Mouse (Mus musculus): ENCODE results near the gene Ikzf5. TPM values are rescaled to one million over a fixed set of nuclear protein-coding genes. Genes with fewer than 3 reads are reported as not detected.
"Not testable (repeated sequence)": the region's sequence is repeated elsewhere in the genome, so short reads cannot be mapped to it uniquely, and the experiment has no call there.

Ikzf5 gene
- 20.7 and 22.6 TPM in 2 replicates for polyA plus RNA-seq (2016; fragmentation: Nextera tagmentation; extraction: Ambion mirVana)

GRCm38 (mm10) chr7:131410416-131411058, at the start of gene Ikzf5, which contains the start of gene Acadsb:
Gene Ikzf5 (minus strand): TSS chr7:131410521.
Gene Acadsb (plus strand): TSS chr7:131410601.
- peak; percentile 99 for ATAC-seq (ENCODE audit: low FRiP score)
- Histone ChIP-seq H3K9ac (peak within 1 kb of the TSS; percentile 93), H3K27ac (peak within 1 kb of the TSS; percentile 74), H3K27me3 (no peaks in the 10 kb centered on the region), H3K4me3 (replicated peaks) (peak within 1 kb of the TSS; percentile 79), H3K4me1 (peaks cover 20% of the 10 kb centered on the region), H3K4me2 (peak within 1 kb of the TSS; percentile 65), H3K9me3 (no peaks in the 10 kb centered on the region), H3K36me3 (replicated peaks) (no peaks in the 10 kb centered on the region; the same call in 1 of the 2 replicates)
- WGBS, result under 1% methylated on average over 42 of the region's 42 CpGs

- H3K9me3 ChIP-seq, result peaks cover under 1% of the 10 kb centered on the region; the same call in 1 of the 2 replicates
- no peak overlapping the region for H3K4me2 ChIP-seq
- H3K27me3 ChIP-seq, result peaks cover 48% of the 10 kb centered on the region
- no peak overlapping the region for H3K27ac ChIP-seq
- H3K4me1 ChIP-seq, result no peaks in the 10 kb centered on the region
- 88% methylated on average over 5 of the region's 5 CpGs for WGBS
- no peaks in the 10 kb centered on the region for H3K36me3 ChIP-seq (replicated peaks)
- ATAC-seq (ENCODE audit: low FRiP score), result no peak
- H3K9ac ChIP-seq, result no peak overlapping the region
- H3K4me3 ChIP-seq (replicated peaks), result no peak overlapping the region
Observed at GRCm38 (mm10) chr7:131456714-131457113, 46.4 kb upstream of the Ikzf5 start.

DNA sequence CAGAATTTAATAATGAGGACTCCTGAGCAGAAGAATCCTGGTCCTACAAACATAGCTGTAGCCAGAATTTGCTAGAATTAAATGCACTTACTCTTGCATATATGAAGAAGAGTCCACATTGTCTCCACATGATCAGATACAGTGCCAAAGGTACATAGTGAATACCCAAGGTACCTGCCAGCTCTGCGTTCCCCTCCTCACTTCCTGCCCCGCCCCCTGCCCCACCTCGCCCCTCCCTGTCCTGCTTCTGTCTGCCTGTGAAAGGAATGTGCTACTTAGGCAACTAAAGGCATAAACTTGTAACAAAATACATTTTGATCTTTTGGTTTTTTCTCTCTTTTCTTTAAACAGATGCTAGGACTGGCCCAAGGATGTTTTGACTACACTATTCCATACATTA, 26.7 kb upstream of the Ikzf5 start:
- ATAC-seq (ENCODE audit: low FRiP score), result no peak
- no peak overlapping the region for H3K9ac ChIP-seq
- 65% methylated on average over 3 of the region's 3 CpGs for WGBS
- no peak overlapping the region for H3K27ac ChIP-seq
- no peaks in the 10 kb centered on the region for H3K9me3 ChIP-seq
- H3K4me1 ChIP-seq, result no peaks in the 10 kb centered on the region
- no peaks in the 10 kb centered on the region for H3K27me3 ChIP-seq
- no peak overlapping the region for H3K4me3 ChIP-seq (replicated peaks)
- H3K4me2 ChIP-seq, result no peak overlapping the region
- peaks cover 4% of the 10 kb centered on the region; the same call in 1 of the 2 replicates for H3K36me3 ChIP-seq (replicated peaks)

- H3K9ac ChIP-seq, result no peak overlapping the region
- ATAC-seq (ENCODE audit: low FRiP score), result no peak
- H3K4me1 ChIP-seq, result no peaks in the 10 kb centered on the region
- WGBS, result 73% methylated on average over 1 of the region's 1 CpGs
- H3K27me3 ChIP-seq, result no peaks in the 10 kb centered on the region
- H3K27ac ChIP-seq, result no peak overlapping the region
- H3K9me3 ChIP-seq, result no peaks in the 10 kb centered on the region
- no peak overlapping the region for H3K4me2 ChIP-seq
- H3K36me3 ChIP-seq (replicated peaks), result peaks cover 11% of the 10 kb centered on the region; the same call in 1 of the 2 replicates
- H3K4me3 ChIP-seq (replicated peaks), result no peak overlapping the region
Observed at GRCm38 (mm10) chr7:131434276-131434675, 24.0 kb upstream of the Ikzf5 start.

GRCm38 (mm10) chr7:131432244-131432643, 21.9 kb upstream of the Ikzf5 start:
- Histone ChIP-seq H3K4me1 (no peaks in the 10 kb centered on the region), H3K4me2 (no peak overlapping the region), H3K9me3 (no peaks in the 10 kb centered on the region), H3K27ac (no peak overlapping the region), H3K4me3 (replicated peaks) (no peak overlapping the region), H3K27me3 (no peaks in the 10 kb centered on the region), H3K36me3 (replicated peaks) (peaks cover 11% of the 10 kb centered on the region), H3K9ac (no peak overlapping the region)
- WGBS, result 7% methylated on average over 1 of the region's 1 CpGs
- ATAC-seq (ENCODE audit: low FRiP score), result no peak

GRCm38 (mm10) chr7:131427331-131427730, 17.0 kb upstream of the Ikzf5 start:
- no peak for ATAC-seq (ENCODE audit: low FRiP score)
- no peak overlapping the region for H3K4me3 ChIP-seq (replicated peaks)
- H3K4me2 ChIP-seq, result no peak overlapping the region
- H3K9me3 ChIP-seq, result no peaks in the 10 kb centered on the region
- 87% methylated on average over 5 of the region's 5 CpGs for WGBS
- no peak overlapping the region for H3K9ac ChIP-seq
- no peaks in the 10 kb centered on the region for H3K4me1 ChIP-seq
- H3K27ac ChIP-seq, result no peak overlapping the region
- peaks cover 7% of the 10 kb centered on the region for H3K36me3 ChIP-seq (replicated peaks)
- H3K27me3 ChIP-seq, result no peaks in the 10 kb centered on the region

DNA sequence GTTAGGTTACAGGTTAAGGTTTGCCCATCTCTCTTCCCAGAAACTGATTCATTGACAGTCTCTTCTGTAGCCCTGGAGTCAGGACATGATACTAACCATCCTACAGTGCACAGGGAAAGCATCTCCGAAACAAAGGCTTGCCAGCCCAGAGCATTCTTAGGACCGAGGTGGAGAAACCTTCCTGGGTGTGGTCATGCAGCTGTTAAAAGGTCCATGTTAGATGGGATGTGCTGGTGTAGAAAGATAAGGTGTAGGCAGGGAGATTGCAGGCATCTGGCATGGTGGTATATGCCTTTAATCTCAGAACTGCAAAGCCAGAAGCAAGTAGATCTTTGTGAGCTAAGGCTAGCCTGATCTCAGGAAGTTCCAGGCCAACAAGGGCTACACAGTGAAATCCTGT, 14.6 kb upstream of the Ikzf5 start:
- H3K27ac ChIP-seq, result no peak overlapping the region
- no peaks in the 10 kb centered on the region; the same call in none of the 2 replicates for H3K36me3 ChIP-seq (replicated peaks)
- no peaks in the 10 kb centered on the region for H3K9me3 ChIP-seq
- no peaks in the 10 kb centered on the region for H3K27me3 ChIP-seq
- ATAC-seq (ENCODE audit: low FRiP score), result no peak
- no peaks in the 10 kb centered on the region for H3K4me1 ChIP-seq
- WGBS, result 88% methylated on average over 2 of the region's 2 CpGs
- H3K9ac ChIP-seq, result no peak overlapping the region
- no peak overlapping the region for H3K4me2 ChIP-seq
- H3K4me3 ChIP-seq (replicated peaks), result no peak overlapping the region

DNA sequence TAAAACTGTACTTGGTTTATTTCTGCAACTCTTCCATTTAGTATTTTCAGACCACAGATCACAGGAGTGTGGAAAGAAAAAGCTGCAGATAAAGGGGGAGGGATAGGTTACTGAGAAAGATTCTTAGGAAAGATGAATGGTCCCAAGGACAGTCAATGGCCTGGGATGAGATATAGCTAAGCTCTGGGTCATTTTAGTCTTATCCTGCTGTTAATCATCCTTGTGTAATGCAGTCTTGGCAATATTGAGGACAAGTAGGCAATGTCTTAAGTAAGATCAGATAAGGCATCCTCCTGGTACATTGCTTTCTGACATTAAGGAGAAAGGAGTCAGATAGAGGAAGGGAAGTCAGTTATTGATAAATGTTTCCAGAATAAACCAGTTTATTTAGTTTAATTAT, 7.3 kb upstream of the Ikzf5 start:
- H3K4me2 ChIP-seq, result no peak overlapping the region
- no peaks in the 10 kb centered on the region for H3K36me3 ChIP-seq (replicated peaks)
- no peak overlapping the region for H3K9ac ChIP-seq
- ATAC-seq (ENCODE audit: low FRiP score), result no peak
- H3K4me3 ChIP-seq (replicated peaks), result no peak overlapping the region
- no peak overlapping the region for H3K27ac ChIP-seq
- H3K9me3 ChIP-seq, result no peaks in the 10 kb centered on the region
- H3K27me3 ChIP-seq, result no peaks in the 10 kb centered on the region
- no peaks in the 10 kb centered on the region for H3K4me1 ChIP-seq

GRCm38 (mm10) chr7:131416742-131417141, 6.4 kb upstream of the Ikzf5 start:
- H3K4me3 ChIP-seq (replicated peaks); ATAC-seq (ENCODE audit: low FRiP score); H3K9ac ChIP-seq; H3K4me2 ChIP-seq; H3K27me3 ChIP-seq; H3K27ac ChIP-seq; H3K36me3 ChIP-seq (replicated peaks); H3K4me1 ChIP-seq; H3K9me3 ChIP-seq: not testable (repeated sequence)

GRCm38 (mm10) chr7:131411941-131412270, 1.6 kb upstream of the Ikzf5 start:
- H3K9ac ChIP-seq, result no peak overlapping the region
- H3K4me1 ChIP-seq, result peaks cover 20% of the 10 kb centered on the region
- no peaks in the 10 kb centered on the region; the same call in 1 of the 2 replicates for H3K36me3 ChIP-seq (replicated peaks)
- no peak overlapping the region for H3K27ac ChIP-seq
- H3K9me3 ChIP-seq, result no peaks in the 10 kb centered on the region
- WGBS, result 83% methylated on average over 2 of the region's 2 CpGs
- H3K27me3 ChIP-seq, result no peaks in the 10 kb centered on the region
- no peak overlapping the region for H3K4me2 ChIP-seq
- ATAC-seq (ENCODE audit: low FRiP score), result no peak
- H3K4me3 ChIP-seq (replicated peaks), result no peak overlapping the region

DNA sequence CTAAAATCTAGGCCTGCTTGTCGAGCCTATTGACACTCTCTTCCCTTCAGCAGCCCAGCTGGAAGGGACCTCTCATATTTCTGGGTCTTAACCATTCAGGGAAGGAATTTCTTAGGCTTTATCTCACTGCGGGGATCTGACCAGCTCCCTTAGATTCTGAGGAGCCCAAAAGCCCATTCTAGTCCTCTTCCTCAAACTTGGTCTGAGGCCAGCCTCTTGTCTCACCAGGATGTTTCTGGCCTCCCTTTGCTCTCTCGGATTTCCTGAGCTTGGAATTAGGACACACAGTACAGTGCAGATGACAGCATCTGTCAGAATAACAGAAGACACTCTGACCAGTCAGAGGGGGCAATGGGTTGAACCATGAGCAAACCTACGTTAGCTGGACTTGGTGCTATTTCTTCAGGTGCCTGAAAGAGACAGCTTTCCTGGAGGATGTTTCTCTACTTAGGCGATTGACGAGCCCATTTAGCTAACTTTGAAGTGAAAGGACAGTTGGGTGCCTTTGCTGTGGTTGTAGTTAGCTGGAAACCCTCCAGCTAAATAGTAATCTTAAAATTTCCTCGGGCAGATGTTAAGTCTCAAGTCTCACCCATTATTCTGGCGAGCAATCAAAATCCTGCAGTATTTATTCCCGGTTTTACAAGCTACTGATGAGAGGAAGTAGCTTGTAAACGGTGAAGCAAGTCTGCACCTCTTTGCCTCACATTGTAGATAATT, 1.1 kb upstream of the Ikzf5 start:
- ATAC-seq (ENCODE audit: low FRiP score), result no peak
- peak overlapping the region; percentile 79 for H3K4me3 ChIP-seq (replicated peaks)
- H3K9ac ChIP-seq, result peak overlapping the region; percentile 62
- no peaks in the 10 kb centered on the region for H3K9me3 ChIP-seq
- WGBS, result 68% methylated on average over 10 of the region's 10 CpGs
- peak overlapping the region; percentile 65 for H3K4me2 ChIP-seq
- H3K4me1 ChIP-seq, result peaks cover 20% of the 10 kb centered on the region
- no peak overlapping the region for H3K27ac ChIP-seq
- no peaks in the 10 kb centered on the region; the same call in 1 of the 2 replicates for H3K36me3 ChIP-seq (replicated peaks)
- H3K27me3 ChIP-seq, result no peaks in the 10 kb centered on the region

DNA sequence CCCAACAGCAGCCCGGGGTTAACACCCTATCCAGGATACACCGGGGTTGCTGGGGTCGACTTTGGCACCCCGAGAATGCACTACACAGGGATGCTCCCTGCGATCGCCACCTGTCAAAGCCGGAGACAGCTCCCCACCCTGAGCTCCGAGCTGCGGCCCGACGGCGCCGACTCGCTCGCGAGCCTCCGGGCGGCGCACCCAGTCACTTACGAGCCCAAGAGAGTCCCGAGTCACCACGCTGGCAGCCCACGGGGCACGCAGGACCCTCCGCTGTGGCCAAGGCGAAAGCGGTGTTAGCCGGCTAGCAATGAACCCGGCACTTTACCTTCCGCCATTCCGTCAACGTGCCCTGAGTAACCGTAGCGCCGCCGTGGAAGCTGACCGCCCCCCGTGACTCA, 334 bp downstream of the Ikzf5 start:
- Histone ChIP-seq H3K27me3 (no peaks in the 10 kb centered on the region), H3K27ac (peak overlapping the region; percentile 74; the same call in 1 of the 2 replicates), H3K9me3 (no peaks in the 10 kb centered on the region), H3K4me1 (peaks cover 20% of the 10 kb centered on the region), H3K36me3 (replicated peaks) (no peaks in the 10 kb centered on the region; the same call in 1 of the 2 replicates), H3K4me2 (peak overlapping the region; percentile 65), H3K9ac (peak overlapping the region; percentile 93), H3K4me3 (replicated peaks) (peak overlapping the region; percentile 79)
- peak; percentile 67 for ATAC-seq (ENCODE audit: low FRiP score)
- under 1% methylated on average over 38 of the region's 38 CpGs for WGBS

Data from forebrain, embryonic 12.5 days (tissue).